Mouse (Mus musculus): ENCODE measurements around the gene Efr3b.

Efr3b gene

DNA sequence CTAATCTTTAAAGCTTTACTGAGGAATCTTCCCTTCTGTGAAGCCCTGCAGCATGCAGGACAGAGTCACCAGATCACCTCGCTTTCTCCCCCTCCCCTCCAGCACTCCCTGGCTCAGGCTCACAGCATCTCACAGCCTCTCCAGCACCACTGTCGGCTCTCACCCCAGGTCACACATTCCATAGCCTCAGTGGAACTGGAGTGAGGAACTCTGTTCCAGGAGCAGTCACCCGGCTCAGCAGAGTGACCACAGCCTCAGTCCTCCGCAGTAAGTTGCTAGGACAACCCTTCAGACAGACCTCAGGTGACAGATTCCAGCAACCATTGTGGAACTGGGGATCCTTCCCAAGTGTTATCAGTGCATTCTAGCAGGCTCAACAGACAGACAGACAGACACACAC lies 16.1 kb upstream of the Efr3b start:
- Histone ChIP-seq H3K27me3 (ENCODE audit: control insufficient read depth, insufficient read depth, low read length, poor library complexity, severe bottlenecking) (no peaks in the 10 kb centered on the region), H3K36me3 (ENCODE audit: control insufficient read depth, insufficient read depth, low read length, poor library complexity, severe bottlenecking) (no peaks in the 10 kb centered on the region)
- no peak for DNase-seq (ENCODE audit: low read depth, low spot score)

GRCm38 (mm10) chr12:4053643-4054042 lies 14.9 kb upstream of the Efr3b start:
- no peaks in the 10 kb centered on the region for H3K36me3 ChIP-seq (ENCODE audit: control insufficient read depth, insufficient read depth, low read length, poor library complexity, severe bottlenecking)
- no peaks in the 10 kb centered on the region for H3K27me3 ChIP-seq (ENCODE audit: control insufficient read depth, insufficient read depth, low read length, poor library complexity, severe bottlenecking)
- DNase-seq (ENCODE audit: low read depth, low spot score) = no peak

DNA sequence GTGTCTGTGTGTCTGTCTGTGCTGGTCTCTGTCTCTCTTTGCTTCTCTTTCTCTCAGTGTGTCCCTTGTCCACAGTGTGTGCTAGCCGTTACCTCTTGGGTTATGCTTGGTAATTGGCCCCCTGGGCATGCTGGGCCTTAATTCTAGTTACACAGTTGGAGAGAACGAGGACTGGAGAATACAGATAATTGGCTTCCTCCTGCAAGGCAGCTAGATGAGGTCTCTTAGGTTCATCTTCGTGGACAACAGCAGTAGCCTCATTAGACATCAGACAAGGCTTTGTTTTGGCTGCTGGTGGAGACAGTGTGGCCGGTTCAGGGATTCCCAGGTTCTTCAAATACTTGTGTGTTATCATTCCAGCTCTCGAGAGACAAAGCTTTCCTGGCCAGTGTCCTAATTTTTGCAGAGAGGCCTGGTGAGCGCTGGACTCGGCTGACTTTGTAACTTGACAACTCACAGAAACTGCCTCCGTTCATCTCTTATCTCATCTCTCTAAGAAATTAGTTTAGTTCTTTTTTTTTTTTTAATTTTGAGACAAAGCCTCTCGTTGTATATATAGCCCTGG lies 12.2 kb upstream of the Efr3b start:
- no peak for DNase-seq (ENCODE audit: low read depth, low spot score)

DNA sequence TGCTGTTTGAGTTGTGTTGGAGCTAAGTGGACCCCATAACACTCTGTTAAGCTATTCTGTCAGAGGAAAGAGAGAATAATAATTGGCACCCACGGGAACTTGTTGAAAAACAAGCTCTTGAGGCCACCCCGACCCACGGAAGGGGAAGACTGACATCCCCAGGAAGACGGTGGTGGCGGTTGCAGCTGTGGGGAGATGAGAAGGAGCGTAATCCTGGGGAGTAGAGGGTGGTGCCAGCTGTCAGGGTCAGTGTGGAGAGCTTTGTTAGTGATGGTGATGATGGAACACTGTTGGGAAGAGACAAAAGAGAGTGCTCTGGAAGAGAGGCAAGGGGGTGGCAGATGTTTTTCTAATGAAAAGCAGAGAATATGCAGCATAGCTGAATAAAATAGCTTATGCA lies 9.3 kb upstream of the Efr3b start:
- Histone ChIP-seq H3K36me3 (ENCODE audit: control insufficient read depth, insufficient read depth, low read length, poor library complexity, severe bottlenecking) (no peaks in the 10 kb centered on the region), H3K27me3 (ENCODE audit: control insufficient read depth, insufficient read depth, low read length, poor library complexity, severe bottlenecking) (no peaks in the 10 kb centered on the region)
- DNase-seq (ENCODE audit: low read depth, low spot score) = no peak

More for the DNA sequence above, 12.2 kb upstream of the Efr3b start:
- H3K27me3 ChIP-seq (ENCODE audit: control insufficient read depth, insufficient read depth, low read length, poor library complexity, severe bottlenecking) = no peaks in the 10 kb centered on the region
- no peaks in the 10 kb centered on the region for H3K36me3 ChIP-seq (ENCODE audit: control insufficient read depth, insufficient read depth, low read length, poor library complexity, severe bottlenecking)

DNA sequence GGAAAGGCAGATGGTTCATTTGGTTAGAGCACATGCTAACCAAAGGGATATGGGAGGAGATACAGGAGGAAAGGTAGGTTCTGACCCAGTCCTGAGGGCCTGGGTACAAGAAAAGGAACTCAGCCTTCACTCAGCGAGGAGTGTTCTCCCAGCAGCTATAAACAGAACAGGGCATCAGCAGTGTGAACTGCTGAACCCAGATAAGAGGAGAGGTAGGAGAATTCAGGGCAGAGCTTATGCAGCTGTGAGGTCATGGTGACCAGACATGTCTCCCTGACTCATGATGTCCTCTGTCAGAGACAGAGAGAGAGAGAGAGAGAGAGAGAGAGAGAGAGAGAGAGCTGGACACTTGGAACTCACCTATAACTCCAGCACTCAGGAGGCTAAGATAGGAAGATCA lies 7.3 kb upstream of the Efr3b start:
- no peaks in the 10 kb centered on the region for H3K36me3 ChIP-seq (ENCODE audit: control insufficient read depth, insufficient read depth, low read length, poor library complexity, severe bottlenecking)
- DNase-seq (ENCODE audit: low read depth, low spot score) = no peak
- H3K27me3 ChIP-seq (ENCODE audit: control insufficient read depth, insufficient read depth, low read length, poor library complexity, severe bottlenecking) = no peaks in the 10 kb centered on the region

- Histone ChIP-seq H3K36me3 (ENCODE audit: control insufficient read depth, insufficient read depth, low read length, poor library complexity, severe bottlenecking) (no peaks in the 10 kb centered on the region), H3K27me3 (ENCODE audit: control insufficient read depth, insufficient read depth, low read length, poor library complexity, severe bottlenecking) (no peaks in the 10 kb centered on the region)
- DNase-seq (ENCODE audit: low read depth, low spot score) = no peak
These were observed 3.7 kb upstream of the Efr3b start for GRCm38 (mm10) chr12:4042411-4042810.

DNA sequence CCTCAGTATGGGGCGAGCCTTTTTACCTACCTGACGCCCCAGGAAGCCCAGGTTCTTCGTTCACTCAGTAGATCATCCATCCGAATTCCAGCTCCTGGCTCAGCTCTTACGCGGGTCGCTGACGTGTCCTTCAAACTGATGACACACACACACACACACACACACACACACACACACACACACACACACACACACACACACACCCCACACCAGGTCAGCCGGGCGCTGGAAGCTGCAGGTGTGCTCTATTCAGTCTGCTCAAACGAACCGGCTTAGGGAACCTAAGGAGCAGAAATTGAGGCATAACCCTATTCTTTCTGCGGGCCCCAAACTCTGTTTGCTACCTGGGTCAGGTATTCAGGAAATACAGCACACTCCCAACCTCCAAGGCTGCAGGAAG lies 331 bp upstream of the Efr3b start:
- no peak for DNase-seq (ENCODE audit: low read depth, low spot score)
- Histone ChIP-seq H3K36me3 (ENCODE audit: control insufficient read depth, insufficient read depth, low read length, poor library complexity, severe bottlenecking) (no peaks in the 10 kb centered on the region), H3K27me3 (ENCODE audit: control insufficient read depth, insufficient read depth, low read length, poor library complexity, severe bottlenecking) (no peaks in the 10 kb centered on the region)

GRCm38 (mm10) chr12:4037511-4037910 lies 1.2 kb downstream of the Efr3b start:
- H3K27me3 ChIP-seq (ENCODE audit: control insufficient read depth, insufficient read depth, low read length, poor library complexity, severe bottlenecking) = no peaks in the 10 kb centered on the region
- DNase-seq (ENCODE audit: low read depth, low spot score) = no peak
- H3K36me3 ChIP-seq (ENCODE audit: control insufficient read depth, insufficient read depth, low read length, poor library complexity, severe bottlenecking) = no peaks in the 10 kb centered on the region

DNA sequence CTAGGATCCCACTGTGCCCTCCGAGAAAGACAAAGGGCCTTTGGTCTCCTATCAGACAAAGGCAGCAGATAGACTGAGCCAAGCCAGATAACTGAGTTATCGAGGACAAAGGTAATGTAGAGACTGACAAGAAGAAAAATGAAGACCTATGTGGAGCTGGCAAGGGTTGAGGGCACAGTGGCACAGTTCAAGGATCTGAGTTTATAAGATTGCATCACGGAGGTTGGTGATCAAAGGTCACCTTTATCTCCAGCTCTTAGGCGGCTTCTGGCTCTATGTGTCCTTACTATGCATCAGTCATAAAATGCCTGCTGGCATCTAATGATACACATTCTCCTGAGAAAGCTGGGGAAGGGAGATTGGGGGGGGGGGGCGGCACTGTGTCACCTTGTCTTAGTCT lies 2.6 kb downstream of the Efr3b start:
- no peaks in the 10 kb centered on the region for H3K36me3 ChIP-seq (ENCODE audit: control insufficient read depth, insufficient read depth, low read length, poor library complexity, severe bottlenecking)
- no peak for DNase-seq (ENCODE audit: low read depth, low spot score)

DNA sequence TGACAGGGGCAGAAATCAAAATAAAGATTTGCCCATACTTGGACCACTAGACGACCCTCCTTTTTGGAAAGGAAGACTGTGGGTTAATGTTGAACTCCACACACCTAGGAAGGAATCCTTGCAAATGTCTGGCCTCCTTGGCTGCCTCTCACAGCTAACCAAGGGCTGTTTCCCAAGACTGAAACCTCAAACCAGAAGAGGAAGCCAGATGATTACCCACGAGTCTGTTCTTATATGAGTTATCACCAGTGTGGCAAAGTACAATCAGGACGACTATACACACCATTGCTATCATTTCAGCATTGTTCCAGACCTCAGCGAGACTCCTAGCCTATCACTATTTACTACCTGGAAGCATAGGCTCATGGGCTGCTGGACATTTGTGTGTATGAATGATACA lies 9.7 kb downstream of the Efr3b start:
- no peaks in the 10 kb centered on the region for H3K36me3 ChIP-seq (ENCODE audit: control insufficient read depth, insufficient read depth, low read length, poor library complexity, severe bottlenecking)
- no peak for DNase-seq (ENCODE audit: low read depth, low spot score)
- no peaks in the 10 kb centered on the region for H3K27me3 ChIP-seq (ENCODE audit: control insufficient read depth, insufficient read depth, low read length, poor library complexity, severe bottlenecking)

More for the DNA sequence above, 2.6 kb downstream of the Efr3b start:
- H3K27me3 ChIP-seq (ENCODE audit: control insufficient read depth, insufficient read depth, low read length, poor library complexity, severe bottlenecking) = no peaks in the 10 kb centered on the region

- no peaks in the 10 kb centered on the region for H3K36me3 ChIP-seq (ENCODE audit: control insufficient read depth, insufficient read depth, low read length, poor library complexity, severe bottlenecking)
- no peaks in the 10 kb centered on the region for H3K27me3 ChIP-seq (ENCODE audit: control insufficient read depth, insufficient read depth, low read length, poor library complexity, severe bottlenecking)
- DNase-seq (ENCODE audit: low read depth, low spot score) = no peak
These were observed 10.2 kb downstream of the Efr3b start for GRCm38 (mm10) chr12:4028516-4028915.

- Histone ChIP-seq H3K27me3 (ENCODE audit: control insufficient read depth, insufficient read depth, low read length, poor library complexity, severe bottlenecking) (no peaks in the 10 kb centered on the region), H3K36me3 (ENCODE audit: control insufficient read depth, insufficient read depth, low read length, poor library complexity, severe bottlenecking) (no peaks in the 10 kb centered on the region)
- no peak for DNase-seq (ENCODE audit: low read depth, low spot score)
These were observed 14.4 kb downstream of the Efr3b start for GRCm38 (mm10) chr12:4024356-4024755.

GRCm38 (mm10) chr12:4023501-4023900 lies 15.2 kb downstream of the Efr3b start:
- no peaks in the 10 kb centered on the region for H3K27me3 ChIP-seq (ENCODE audit: control insufficient read depth, insufficient read depth, low read length, poor library complexity, severe bottlenecking)

DNA sequence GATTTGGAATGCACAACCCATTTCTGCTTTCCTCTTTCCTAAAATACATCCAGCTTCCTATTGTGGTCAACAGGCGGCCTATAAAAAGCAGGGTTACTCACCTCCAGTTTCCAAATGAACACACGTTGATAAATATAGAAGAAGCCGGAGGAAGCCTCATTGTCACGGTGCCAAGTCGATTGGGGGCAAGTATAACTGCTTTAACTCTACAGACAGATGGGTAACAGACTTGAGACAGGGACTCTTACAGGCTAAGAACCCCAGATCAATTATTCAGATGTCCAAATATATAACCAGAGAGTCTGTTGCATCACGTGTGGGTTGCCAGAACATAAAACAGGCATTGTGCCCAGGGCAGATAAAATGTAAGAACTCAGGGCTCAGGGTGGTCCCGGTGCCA lies 15.9 kb downstream of the Efr3b start:
- H3K36me3 ChIP-seq (ENCODE audit: control insufficient read depth, insufficient read depth, low read length, poor library complexity, severe bottlenecking) = no peaks in the 10 kb centered on the region
- no peaks in the 10 kb centered on the region for H3K27me3 ChIP-seq (ENCODE audit: control insufficient read depth, insufficient read depth, low read length, poor library complexity, severe bottlenecking)
- DNase-seq (ENCODE audit: low read depth, low spot score) = no peak

More at GRCm38 (mm10) chr12:4023501-4023900, 15.2 kb downstream of the Efr3b start:
- no peaks in the 10 kb centered on the region for H3K36me3 ChIP-seq (ENCODE audit: control insufficient read depth, insufficient read depth, low read length, poor library complexity, severe bottlenecking)
- DNase-seq (ENCODE audit: low read depth, low spot score) = no peak

DNA sequence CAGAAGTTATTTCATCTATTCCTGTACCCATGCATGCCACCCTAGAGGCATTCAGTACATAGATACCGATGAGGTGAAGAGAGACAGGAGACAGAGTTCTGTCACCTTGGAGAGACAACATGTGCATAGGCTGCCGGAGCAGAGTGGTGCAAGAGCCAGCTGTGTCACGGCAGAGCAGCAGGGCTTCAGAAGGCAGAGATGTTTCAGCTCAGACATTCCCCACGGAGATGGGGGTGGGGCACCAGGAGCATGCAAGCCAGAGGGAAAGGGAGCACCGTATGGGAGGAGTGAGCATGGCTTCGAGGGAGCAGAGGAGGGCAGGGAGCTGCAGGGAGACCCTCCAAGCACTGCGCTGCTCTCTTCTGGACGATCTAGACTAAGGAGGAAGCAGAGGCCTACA lies 18.2 kb downstream of the Efr3b start:
- no peak for DNase-seq (ENCODE audit: low read depth, low spot score)

DNA sequence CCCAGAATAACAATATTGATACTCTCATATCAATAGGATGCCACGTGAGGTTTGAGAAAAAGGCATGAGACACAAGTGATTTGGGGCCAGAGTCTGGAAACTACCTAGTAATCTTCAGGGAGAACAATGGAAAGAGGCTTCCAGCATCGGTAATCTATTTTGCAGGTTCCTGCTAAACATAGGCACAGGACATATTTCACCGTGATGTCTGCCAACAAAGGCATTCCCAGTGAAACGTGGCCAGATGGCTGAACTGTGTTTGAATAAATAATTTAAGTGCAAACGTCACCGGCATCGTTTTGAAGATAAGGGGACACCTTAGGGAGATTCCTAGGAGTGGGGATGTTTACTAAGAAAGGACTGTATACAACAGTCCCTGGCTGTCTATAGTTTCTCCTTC lies 22.4 kb downstream of the Efr3b start:
- H3K27me3 ChIP-seq (ENCODE audit: control insufficient read depth, insufficient read depth, low read length, poor library complexity, severe bottlenecking) = no peaks in the 10 kb centered on the region
- no peak for DNase-seq (ENCODE audit: low read depth, low spot score)
- no peaks in the 10 kb centered on the region for H3K36me3 ChIP-seq (ENCODE audit: control insufficient read depth, insufficient read depth, low read length, poor library complexity, severe bottlenecking)

More for the DNA sequence above, 18.2 kb downstream of the Efr3b start:
- H3K27me3 ChIP-seq (ENCODE audit: control insufficient read depth, insufficient read depth, low read length, poor library complexity, severe bottlenecking) = no peaks in the 10 kb centered on the region
- no peaks in the 10 kb centered on the region for H3K36me3 ChIP-seq (ENCODE audit: control insufficient read depth, insufficient read depth, low read length, poor library complexity, severe bottlenecking)

Measured in splenic B cell, adult 2 months (primary cell).